Mouse (Mus musculus) left cerebral cortex, postnatal 14 days (tissue): ENCODE measurements around the gene Plb1. TPM values are rescaled to one million over a fixed set of nuclear protein-coding genes. Genes with fewer than 3 reads are reported as not detected.

ENCODE experiments used
- DNase-seq, 2 experiments: peaks; one replicate each; pipeline ENCODE4 v3.0.0; 2021 to 2022; ENCODE audit warnings: low spot score in 2 of 2, mixed read lengths in 1 of 2
- intact Hi-C: fragments of 180-260 bp; cut with DNase I; formaldehyde crosslinking; loops from one replicate; pipeline ENCODE4 v1.15.1; 2025
- total RNA-seq, 2 experiments: library from RNA; stranded (reverse); gene quantifications; 2 replicates each; pipeline ENCODE4 v1.2.3; 2021

Gene Plb1
- total RNA-seq, 2 experiments from 2014 or later, result 2.7 to 6.3 TPM

- DNase-seq, result no peak
- intact Hi-C loops, result no loop called here
Observed at GRCm38 (mm10) chr5:32413083-32413482, 180.6 kb downstream of the Plb1 start.

GRCm38 (mm10) chr5:32413569-32413968 lies 181.1 kb downstream of the Plb1 start:
- DNase-seq, result peak in 1 of 2 experiments; percentile 25
- intact Hi-C loops, result no loop called here

GRCm38 (mm10) chr5:32414461-32414985 lies 182.0 kb downstream of the Plb1 start:
- intact Hi-C loops, result no loop called here
- no peak for DNase-seq

- intact Hi-C loops, result no loop called here
- no peak for DNase-seq
Observed at GRCm38 (mm10) chr5:32415554-32415953, 183.0 kb downstream of the Plb1 start.

Other genes starting within 250 kb of the Plb1 start
- 10 to 100 TPM; 24.7 to 34.7 TPM for gene Fosl2, start 96.9 kb upstream of the Plb1 start, total RNA-seq
- 100 to 1,000 TPM; 371 to 381 TPM for gene Ppp1cb, start 226.1 kb downstream of the Plb1 start, total RNA-seq